Mouse (Mus musculus): ENCODE measurements around the gene Afm.

DNA sequence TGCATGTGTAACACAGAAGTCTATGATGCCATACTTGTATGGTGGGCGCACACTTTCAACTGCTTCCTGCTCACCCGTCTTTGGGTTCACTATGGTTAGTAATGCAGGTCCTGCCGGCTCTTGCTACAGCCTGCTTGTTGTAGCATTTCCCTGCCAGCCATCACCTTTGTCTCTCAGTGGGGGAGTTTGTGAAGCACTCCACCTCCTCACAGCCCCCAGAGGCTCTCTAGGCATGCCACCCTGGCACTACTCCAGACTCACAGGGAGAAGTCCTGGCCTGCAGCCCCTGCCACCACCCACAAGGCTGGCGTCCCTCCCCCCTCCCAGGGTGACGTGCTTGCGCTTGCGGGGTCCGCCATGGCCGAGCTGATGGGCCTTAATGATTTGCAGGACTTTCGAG lies 71.9 kb downstream of the Afm start:
- TF ChIP-seq CTCF (IDR thresholded peaks at IDR 0.05; ENCODE audit: insufficient read depth, low read depth, low read length): no peak
- TF ChIP-seq POLR2A (IDR thresholded peaks at IDR 0.05; ENCODE audit: insufficient read depth, low read depth, low read length): no peak

All from olfactory bulb, adult 2 months (tissue).